Mouse (Mus musculus): ENCODE results near the gene Kdm8. TPM values are rescaled to one million over a fixed set of nuclear protein-coding genes. Genes with fewer than 3 reads are reported as not detected.

Gene Kdm8
- polyA plus RNA-seq (2016; fragmentation: Nextera tagmentation; extraction: Ambion mirVana), result 14.4 and 16.2 TPM in 2 replicates

- Histone ChIP-seq H3K36me3 (no peaks in the 10 kb centered on the region), H3K27me3 (no peaks in the 10 kb centered on the region), H3K27ac (peak within 1 kb of the TSS; percentile 97), H3K9me3 (no peaks in the 10 kb centered on the region), H3K4me1 (replicated peaks) (peaks cover 19% of the 10 kb centered on the region), H3K9ac (replicated peaks) (peak within 1 kb of the TSS; percentile 70), H3K4me2 (peak within 1 kb of the TSS; percentile 74), H3K4me3 (replicated peaks) (peak within 1 kb of the TSS; percentile 58)
- 2% methylated on average over 61 of the region's 61 CpGs for WGBS
- ATAC-seq (ENCODE audit: insufficient number of reproducible peaks, insufficient read depth, low FRiP score, low TSS enrichment, low read depth), result peak; percentile 96
These were observed at the start of gene Kdm8 for GRCm38 (mm10) chr7:125444464-125445401. Kdm8 (plus strand) TSS chr7:125444676.

DNA sequence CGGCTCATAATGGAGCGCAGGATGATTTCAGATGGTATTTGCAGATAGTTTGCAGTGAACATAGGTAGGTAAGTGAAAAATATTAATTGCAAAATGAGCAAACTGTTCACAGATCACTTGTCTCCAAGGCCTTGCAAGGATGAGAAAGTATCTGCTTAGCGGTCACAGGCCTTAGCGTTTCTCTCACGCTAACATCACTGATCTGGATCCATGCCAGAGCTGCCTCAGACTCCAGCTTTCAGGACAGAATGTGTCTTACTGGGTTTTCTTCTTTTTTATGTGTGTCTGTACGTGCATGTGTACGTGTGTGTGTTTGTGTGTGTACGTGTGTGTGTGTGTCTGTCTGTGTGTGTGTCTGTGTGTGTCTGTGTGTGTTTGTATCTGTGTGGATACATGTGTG, 46.4 kb upstream of the Kdm8 start:
- no peak overlapping the region for H3K27ac ChIP-seq
- no peaks in the 10 kb centered on the region for H3K36me3 ChIP-seq
- no peak overlapping the region for H3K9ac ChIP-seq (replicated peaks)
- WGBS, result 90% methylated on average over 8 of the region's 8 CpGs
- H3K4me3 ChIP-seq (replicated peaks), result no peak overlapping the region
- H3K4me2 ChIP-seq, result no peak overlapping the region
- no peaks in the 10 kb centered on the region for H3K9me3 ChIP-seq
- H3K4me1 ChIP-seq (replicated peaks), result peaks cover under 1% of the 10 kb centered on the region; the same call in 1 of the 2 replicates
- H3K27me3 ChIP-seq, result peaks cover 16% of the 10 kb centered on the region
- ATAC-seq (ENCODE audit: insufficient number of reproducible peaks, insufficient read depth, low FRiP score, low TSS enrichment, low read depth), result no peak

- Histone ChIP-seq H3K9me3 (no peaks in the 10 kb centered on the region), H3K4me1 (replicated peaks) (no peaks in the 10 kb centered on the region), H3K4me2 (no peak overlapping the region), H3K27me3 (peaks cover 16% of the 10 kb centered on the region), H3K27ac (no peak overlapping the region), H3K9ac (replicated peaks) (no peak overlapping the region), H3K4me3 (replicated peaks) (no peak overlapping the region), H3K36me3 (no peaks in the 10 kb centered on the region)
- no peak for ATAC-seq (ENCODE audit: insufficient number of reproducible peaks, insufficient read depth, low FRiP score, low TSS enrichment, low read depth)
- 76% methylated on average over 6 of the region's 6 CpGs for WGBS
These were observed 45.8 kb upstream of the Kdm8 start for GRCm38 (mm10) chr7:125398687-125399086.

DNA sequence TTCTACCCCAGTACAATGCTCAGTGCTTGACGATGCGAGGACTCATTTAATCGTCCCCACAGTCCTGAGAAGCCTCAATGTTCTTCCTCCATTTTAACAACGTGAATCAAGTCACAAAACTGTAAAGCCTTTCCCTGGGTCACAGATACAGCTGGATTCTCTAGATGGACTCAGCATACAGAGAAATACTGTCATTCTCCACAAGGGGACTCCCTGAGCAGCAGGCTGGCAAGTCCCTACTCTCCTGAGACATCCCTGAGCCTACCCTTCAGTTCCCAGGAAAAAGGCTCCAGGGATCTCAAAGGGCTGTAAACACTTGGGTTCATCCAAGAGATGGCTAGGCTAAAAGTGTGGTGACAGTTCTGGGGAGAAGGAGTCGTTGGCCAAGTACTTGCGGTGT, 37.3 kb upstream of the Kdm8 start:
- no peaks in the 10 kb centered on the region for H3K9me3 ChIP-seq
- H3K27me3 ChIP-seq, result peaks cover 3% of the 10 kb centered on the region
- H3K4me1 ChIP-seq (replicated peaks), result no peaks in the 10 kb centered on the region
- 81% methylated on average over 6 of the region's 6 CpGs for WGBS
- no peak overlapping the region for H3K4me3 ChIP-seq (replicated peaks)
- H3K36me3 ChIP-seq, result no peaks in the 10 kb centered on the region
- H3K27ac ChIP-seq, result no peak overlapping the region
- no peak overlapping the region for H3K4me2 ChIP-seq
- ATAC-seq (ENCODE audit: insufficient number of reproducible peaks, insufficient read depth, low FRiP score, low TSS enrichment, low read depth), result no peak
- H3K9ac ChIP-seq (replicated peaks), result no peak overlapping the region

DNA sequence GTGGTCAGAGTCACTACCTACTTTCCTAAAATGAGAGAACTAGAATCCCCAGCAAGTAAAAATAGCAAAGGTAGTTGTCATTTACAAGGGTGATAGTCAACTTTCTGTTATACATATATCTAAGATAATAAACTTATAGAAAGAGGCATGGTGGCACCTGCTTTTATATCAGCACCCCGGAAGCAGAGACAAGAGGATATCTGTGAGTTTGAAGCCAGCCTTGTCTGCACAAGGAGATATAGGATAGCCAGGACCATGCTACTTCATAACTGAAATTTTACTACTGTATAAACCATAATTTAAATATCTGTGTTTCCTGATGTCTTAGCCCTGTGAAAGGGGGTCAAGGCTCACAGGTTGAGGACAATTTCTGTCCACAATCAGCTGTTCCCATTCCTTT, 29.4 kb upstream of the Kdm8 start:
- no peaks in the 10 kb centered on the region for H3K36me3 ChIP-seq
- H3K4me2 ChIP-seq, result no peak overlapping the region
- H3K4me1 ChIP-seq (replicated peaks), result peaks cover 12% of the 10 kb centered on the region; the same call in 1 of the 2 replicates
- ATAC-seq (ENCODE audit: insufficient number of reproducible peaks, insufficient read depth, low FRiP score, low TSS enrichment, low read depth), result no peak
- no peaks in the 10 kb centered on the region for H3K9me3 ChIP-seq
- H3K27ac ChIP-seq, result no peak overlapping the region
- WGBS, result 88% methylated on average over 1 of the region's 1 CpGs
- no peak overlapping the region for H3K4me3 ChIP-seq (replicated peaks)
- H3K9ac ChIP-seq (replicated peaks), result no peak overlapping the region
- peaks cover 6% of the 10 kb centered on the region; the same call in 1 of the 2 replicates for H3K27me3 ChIP-seq

DNA sequence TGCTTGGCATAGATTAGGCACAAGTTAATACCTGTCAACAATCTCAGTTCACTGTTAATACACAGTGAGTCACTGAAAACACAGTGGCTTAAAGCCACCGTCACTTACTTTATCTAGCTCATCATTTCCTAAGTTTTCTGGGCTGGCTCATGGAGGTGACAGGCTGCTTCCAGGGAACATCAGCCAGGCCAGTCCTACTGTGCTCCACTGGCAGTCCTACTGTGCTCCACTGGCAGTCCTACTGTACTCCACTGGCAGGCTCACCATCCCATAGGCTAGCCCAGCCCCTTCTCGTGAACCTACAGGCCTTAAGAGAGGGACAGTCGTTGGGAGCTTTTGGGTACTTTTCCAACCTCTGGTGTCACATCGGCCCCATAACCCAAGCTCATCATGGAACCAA, 28.7 kb upstream of the Kdm8 start:
- Histone ChIP-seq H3K36me3 (no peaks in the 10 kb centered on the region), H3K9me3 (no peaks in the 10 kb centered on the region), H3K27me3 (peaks cover 6% of the 10 kb centered on the region; the same call in 1 of the 2 replicates), H3K4me1 (replicated peaks) (peaks cover 12% of the 10 kb centered on the region; the same call in 1 of the 2 replicates), H3K4me3 (replicated peaks) (no peak overlapping the region), H3K4me2 (no peak overlapping the region), H3K9ac (replicated peaks) (no peak overlapping the region), H3K27ac (no peak overlapping the region)
- WGBS, result 77% methylated on average over 4 of the region's 4 CpGs
- ATAC-seq (ENCODE audit: insufficient number of reproducible peaks, insufficient read depth, low FRiP score, low TSS enrichment, low read depth), result no peak

- WGBS, result 58% methylated on average over 5 of the region's 5 CpGs
- Histone ChIP-seq H3K4me2 (no peak overlapping the region), H3K4me1 (replicated peaks) (peaks cover 12% of the 10 kb centered on the region; the same call in 1 of the 2 replicates), H3K27ac (no peak overlapping the region), H3K4me3 (replicated peaks) (no peak overlapping the region), H3K9me3 (no peaks in the 10 kb centered on the region), H3K27me3 (peaks cover 4% of the 10 kb centered on the region; the same call in 1 of the 2 replicates), H3K9ac (replicated peaks) (no peak overlapping the region), H3K36me3 (no peaks in the 10 kb centered on the region)
- no peak for ATAC-seq (ENCODE audit: insufficient number of reproducible peaks, insufficient read depth, low FRiP score, low TSS enrichment, low read depth)
These were observed 27.7 kb upstream of the Kdm8 start for GRCm38 (mm10) chr7:125416762-125417161.

- Histone ChIP-seq H3K27me3 (peaks cover 3% of the 10 kb centered on the region; the same call in 1 of the 2 replicates), H3K36me3 (no peaks in the 10 kb centered on the region), H3K4me1 (replicated peaks) (peaks cover 12% of the 10 kb centered on the region; the same call in 1 of the 2 replicates), H3K9ac (replicated peaks) (no peak overlapping the region), H3K4me2 (no peak overlapping the region), H3K4me3 (replicated peaks) (no peak overlapping the region), H3K9me3 (no peaks in the 10 kb centered on the region), H3K27ac (no peak overlapping the region)
- 20% methylated on average over 3 of the region's 3 CpGs for WGBS
- ATAC-seq (ENCODE audit: insufficient number of reproducible peaks, insufficient read depth, low FRiP score, low TSS enrichment, low read depth), result peak; percentile 32; the same call in 1 of the 2 replicates
These were observed 26.1 kb upstream of the Kdm8 start for GRCm38 (mm10) chr7:125418413-125418812.

DNA sequence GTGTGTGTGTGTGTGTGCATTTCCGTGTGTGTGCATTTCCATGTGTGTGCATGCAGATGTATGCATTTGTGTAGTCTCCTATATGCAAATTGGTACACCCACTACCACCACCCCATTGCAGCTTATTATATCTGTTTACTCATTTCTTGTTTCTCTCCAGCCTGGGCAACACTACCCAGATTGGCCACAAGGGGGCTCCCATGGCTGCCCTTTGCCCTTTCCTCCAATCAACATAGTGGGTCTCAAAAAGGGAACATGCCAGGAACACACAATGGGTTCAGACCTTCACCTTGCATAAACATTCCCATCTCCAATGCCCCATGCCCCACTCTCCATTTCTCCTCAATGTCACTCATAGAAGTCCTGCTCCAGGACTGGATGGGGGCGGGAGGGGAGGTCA, 24.3 kb upstream of the Kdm8 start:
- Histone ChIP-seq H3K27me3 (peaks cover 3% of the 10 kb centered on the region; the same call in 1 of the 2 replicates), H3K4me2 (no peak overlapping the region), H3K9me3 (no peaks in the 10 kb centered on the region), H3K9ac (replicated peaks) (no peak overlapping the region), H3K4me1 (replicated peaks) (peaks cover 12% of the 10 kb centered on the region; the same call in 1 of the 2 replicates), H3K4me3 (replicated peaks) (no peak overlapping the region), H3K36me3 (no peaks in the 10 kb centered on the region), H3K27ac (no peak overlapping the region)
- ATAC-seq (ENCODE audit: insufficient number of reproducible peaks, insufficient read depth, low FRiP score, low TSS enrichment, low read depth), result no peak
- WGBS, result 64% methylated on average over 2 of the region's 2 CpGs

DNA sequence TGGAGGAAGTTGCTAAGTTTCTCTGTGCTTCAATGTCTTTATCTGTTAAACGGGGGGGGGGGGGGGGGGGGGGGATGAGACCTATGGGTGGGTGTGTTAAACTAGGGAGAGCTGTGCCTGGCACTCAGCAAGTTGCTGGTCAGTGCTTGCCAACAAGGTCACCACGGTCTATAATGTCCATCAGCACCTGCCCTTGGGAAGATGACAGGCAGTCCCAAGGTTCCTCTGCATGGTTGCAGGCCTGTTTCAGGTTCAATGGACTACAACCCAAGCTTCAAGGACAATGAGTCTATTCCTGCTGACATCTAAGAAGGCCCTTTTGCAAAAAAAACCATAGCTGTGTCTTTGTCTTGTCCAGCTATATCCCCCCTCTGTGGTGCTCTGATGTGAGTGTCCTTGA, 22.6 kb upstream of the Kdm8 start:
- Histone ChIP-seq H3K4me2 (no peak overlapping the region), H3K27me3 (no peaks in the 10 kb centered on the region; the same call in 1 of the 2 replicates), H3K9ac (replicated peaks) (no peak overlapping the region), H3K9me3 (no peaks in the 10 kb centered on the region), H3K27ac (no peak overlapping the region), H3K36me3 (no peaks in the 10 kb centered on the region), H3K4me1 (replicated peaks) (0 out of 2 replicates have a peak, but pooled peaks cover 6% of the 10 kb centered on the region), H3K4me3 (replicated peaks) (no peak overlapping the region)
- ATAC-seq (ENCODE audit: insufficient number of reproducible peaks, insufficient read depth, low FRiP score, low TSS enrichment, low read depth), result no peak
- 44% methylated on average over 2 of the region's 2 CpGs for WGBS

DNA sequence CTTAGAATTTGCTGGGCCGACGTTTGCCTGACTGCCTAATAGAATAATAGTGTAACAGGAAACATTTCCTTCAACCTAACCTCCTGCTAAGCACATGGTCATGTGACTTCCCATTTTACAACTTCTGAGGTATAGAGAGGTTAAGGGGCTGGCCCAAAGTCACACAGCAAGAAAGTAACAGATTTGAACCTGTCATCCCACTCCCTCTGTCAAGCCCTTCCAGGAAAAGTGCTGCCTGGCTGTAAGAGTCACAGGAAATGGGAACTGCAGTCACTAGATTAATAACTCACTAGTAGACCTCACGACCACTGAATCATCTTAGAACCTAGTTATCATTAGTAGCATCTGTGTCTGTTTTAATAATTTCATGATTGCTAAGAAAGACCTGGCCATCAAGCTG, 21.4 kb upstream of the Kdm8 start:
- no peak overlapping the region for H3K4me2 ChIP-seq
- no peaks in the 10 kb centered on the region for H3K9me3 ChIP-seq
- no peak for ATAC-seq (ENCODE audit: insufficient number of reproducible peaks, insufficient read depth, low FRiP score, low TSS enrichment, low read depth)
- no peak overlapping the region for H3K4me3 ChIP-seq (replicated peaks)
- 59% methylated on average over 3 of the region's 3 CpGs for WGBS
- no peaks in the 10 kb centered on the region for H3K36me3 ChIP-seq
- no peak overlapping the region for H3K9ac ChIP-seq (replicated peaks)
- H3K27ac ChIP-seq, result no peak overlapping the region
- H3K27me3 ChIP-seq, result no peaks in the 10 kb centered on the region; the same call in 1 of the 2 replicates
- 0 out of 2 replicates have a peak, but pooled peaks cover 4% of the 10 kb centered on the region for H3K4me1 ChIP-seq (replicated peaks)

All from limb, embryonic 12.5 days (tissue).